Mouse (Mus musculus): Measurements from ENCODE around the gene Tor1a.
"Not testable (repeated sequence)": the region's sequence is repeated elsewhere in the genome, so short reads cannot be mapped to it uniquely, and the experiment has no call there.

Gene Tor1a

GRCm38 (mm10) chr2:30918780-30919329, 48.9 kb downstream of the Tor1a start:
- no peak for ATAC-seq (ENCODE audit: low TSS enrichment)

GRCm38 (mm10) chr2:30918126-30918525, 49.6 kb downstream of the Tor1a start:
- no peak for ATAC-seq (ENCODE audit: low TSS enrichment)

GRCm38 (mm10) chr2:30917649-30918048, 50.1 kb downstream of the Tor1a start:
- ATAC-seq (ENCODE audit: low TSS enrichment) = no peak; the same call in 1 of the 2 replicates

GRCm38 (mm10) chr2:30915933-30916332, 51.8 kb downstream of the Tor1a start:
- not testable (repeated sequence) for ATAC-seq (ENCODE audit: low TSS enrichment)

- ATAC-seq (ENCODE audit: low TSS enrichment) = no peak
These were observed 52.4 kb downstream of the Tor1a start for GRCm38 (mm10) chr2:30915376-30915775.

GRCm38 (mm10) chr2:30914836-30915235, 52.9 kb downstream of the Tor1a start:
- no peak for ATAC-seq (ENCODE audit: low TSS enrichment)

- ATAC-seq (ENCODE audit: low TSS enrichment) = no peak
These were observed 54.7 kb downstream of the Tor1a start for GRCm38 (mm10) chr2:30913022-30913421.

- ATAC-seq (ENCODE audit: low TSS enrichment) = no peak
These were observed 55.4 kb downstream of the Tor1a start for GRCm38 (mm10) chr2:30912291-30912773.

Measured in frontal cortex, adult (tissue).